Mouse (Mus musculus) mesoderm, embryonic 11.5 days (tissue): ENCODE measurements around the gene Pcx.

Experiments used
- DNase-seq: peaks from one replicate; pipeline ENCODE4 v3.0.0-alpha.2; 2012; ENCODE audit warnings: low read depth, low spot score

The Pcx gene

DNA sequence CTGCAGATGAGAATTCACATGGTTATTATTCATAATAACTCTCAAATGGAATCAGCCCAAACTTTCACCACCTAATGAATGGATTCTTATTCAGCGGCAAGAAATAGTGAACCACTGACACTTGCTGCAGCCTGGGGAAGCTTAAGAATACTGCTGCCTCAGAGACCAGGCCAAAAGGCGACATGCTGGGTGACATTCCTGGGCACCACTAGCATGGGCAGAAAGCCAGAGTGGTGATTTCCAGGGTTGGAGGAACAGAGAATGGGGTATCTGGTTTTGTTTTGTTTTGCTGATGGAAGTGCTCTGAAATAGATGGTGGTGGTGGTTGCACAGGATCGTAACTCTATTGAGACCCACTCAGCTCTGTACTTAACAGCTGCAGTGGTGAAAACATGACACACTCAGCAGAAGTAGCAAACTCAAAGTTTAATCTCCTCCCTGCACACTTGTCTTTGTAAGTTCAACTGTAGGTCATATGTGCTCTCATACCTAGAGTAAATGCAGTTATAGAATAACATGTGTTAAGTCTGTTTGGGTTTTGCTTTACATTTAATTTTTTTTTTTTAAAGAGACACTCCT, 38.1 kb downstream of the Pcx start:
- no peak for DNase-seq

DNA sequence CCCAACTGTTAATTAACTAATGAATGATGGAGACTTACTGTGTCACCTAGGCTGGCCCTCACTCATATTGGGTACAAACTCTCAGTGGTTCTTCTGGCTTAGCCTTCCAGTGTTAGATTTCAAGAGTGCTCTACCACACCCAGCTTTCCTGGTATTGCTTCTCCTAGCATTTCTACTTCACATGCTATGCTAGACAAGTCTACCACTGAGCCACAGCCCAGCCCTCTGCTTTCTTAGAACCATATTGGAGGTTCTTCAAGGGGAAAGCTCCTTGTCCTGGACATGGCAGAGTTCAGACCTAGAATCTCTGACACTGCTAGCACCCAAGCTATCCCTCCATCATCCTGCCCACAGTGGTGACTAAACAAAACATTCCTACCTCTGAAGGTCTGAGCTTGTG, 44.0 kb downstream of the Pcx start:
- no peak for DNase-seq

DNA sequence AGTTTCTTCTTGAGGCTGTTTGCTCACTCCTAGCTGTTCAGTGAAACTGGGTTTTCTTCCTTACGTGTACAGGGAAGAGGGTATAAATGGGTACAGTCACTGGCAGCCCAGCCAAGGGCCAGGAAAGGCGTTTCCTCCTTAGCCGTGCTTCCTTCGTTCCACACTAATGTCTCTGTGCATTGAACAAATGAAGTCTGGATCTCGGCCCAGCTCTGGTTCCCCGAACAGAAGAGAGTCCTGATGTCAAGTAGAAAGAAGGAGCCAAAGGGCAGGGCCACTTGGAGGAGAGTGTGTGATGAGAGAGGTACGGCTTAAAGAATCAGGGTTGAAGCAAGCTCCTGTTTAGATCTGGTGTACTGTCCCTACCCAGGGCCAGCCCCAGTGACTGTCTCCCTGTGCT, 44.8 kb downstream of the Pcx start:
- no peak for DNase-seq

DNA sequence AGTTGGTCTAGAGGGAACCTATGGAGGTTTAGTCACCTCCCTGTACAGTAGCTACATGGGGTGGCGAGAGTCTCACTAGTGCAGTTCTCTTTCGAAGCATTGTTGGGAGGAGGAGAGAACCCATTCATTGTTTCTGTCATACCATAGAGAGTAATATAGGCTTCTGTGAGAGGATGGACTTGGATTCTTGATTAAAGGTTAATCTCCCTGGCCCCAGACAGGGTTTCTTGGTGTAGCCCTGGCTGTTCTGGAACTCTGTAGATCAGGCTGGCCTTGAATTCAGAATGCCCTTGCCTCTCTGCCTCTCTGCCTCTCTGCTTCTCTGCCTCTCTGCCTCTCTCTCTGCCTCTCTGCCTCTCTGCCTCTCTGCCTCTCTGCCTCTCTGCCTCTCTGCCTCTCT, 46.5 kb downstream of the Pcx start:
- no peak for DNase-seq

DNA sequence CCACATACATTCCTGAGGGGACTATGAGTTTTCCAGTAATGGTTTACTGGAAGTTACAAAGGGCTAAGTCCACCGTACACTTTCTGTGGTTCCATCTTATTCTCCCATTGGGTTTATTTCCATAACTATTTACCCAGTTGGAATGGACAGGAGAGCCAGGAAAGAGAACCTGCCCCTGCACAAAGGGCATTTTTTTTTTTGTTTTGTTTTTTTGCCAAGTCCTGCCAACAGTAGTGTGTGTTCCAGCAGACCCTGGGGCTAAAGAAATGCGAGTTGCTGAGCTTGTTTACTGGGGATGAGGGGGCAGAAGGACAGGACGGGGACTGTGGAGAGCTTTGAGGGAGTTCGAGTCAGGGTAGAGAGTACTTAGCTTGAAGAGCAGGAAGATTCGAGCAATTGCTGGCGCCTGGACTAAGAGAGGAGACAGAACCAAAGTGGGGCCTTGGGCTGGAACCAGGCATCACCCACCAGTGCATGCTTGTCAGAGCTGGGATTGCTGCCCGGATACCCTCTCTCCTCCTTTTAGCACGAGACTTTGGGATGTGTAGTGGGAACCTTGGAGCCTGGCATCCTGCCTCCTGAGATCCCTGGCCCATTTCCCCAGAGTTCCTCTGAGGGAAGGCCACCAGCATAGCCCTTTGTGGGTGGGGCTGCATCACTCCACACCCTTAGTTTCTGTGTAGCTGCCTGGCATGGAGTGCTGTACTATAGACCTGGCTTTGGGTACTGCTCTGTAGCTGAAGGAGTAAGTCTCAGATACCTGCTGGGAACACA, 47.7 kb downstream of the Pcx start:
- DNase-seq: no peak

DNA sequence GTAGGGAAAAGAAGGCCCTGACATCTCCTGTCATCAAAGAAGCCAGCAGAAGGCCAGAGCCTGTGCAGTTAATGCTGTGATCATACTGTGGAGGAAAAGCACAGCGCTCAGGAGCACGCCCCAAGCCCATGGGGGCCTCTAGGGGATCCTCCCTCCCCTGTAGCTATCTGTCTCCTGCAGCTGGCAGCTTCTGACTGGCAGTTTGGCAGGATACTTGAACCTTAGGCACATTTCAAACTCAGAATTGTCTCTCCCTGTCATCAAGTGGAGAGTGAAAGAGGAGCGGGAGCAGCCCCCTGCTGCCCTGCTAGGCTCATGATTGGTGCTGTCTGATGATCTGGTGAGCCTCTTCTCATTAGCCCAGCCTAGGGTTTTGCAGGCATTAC, 48.3 kb downstream of the Pcx start:
- no peak for DNase-seq

DNA sequence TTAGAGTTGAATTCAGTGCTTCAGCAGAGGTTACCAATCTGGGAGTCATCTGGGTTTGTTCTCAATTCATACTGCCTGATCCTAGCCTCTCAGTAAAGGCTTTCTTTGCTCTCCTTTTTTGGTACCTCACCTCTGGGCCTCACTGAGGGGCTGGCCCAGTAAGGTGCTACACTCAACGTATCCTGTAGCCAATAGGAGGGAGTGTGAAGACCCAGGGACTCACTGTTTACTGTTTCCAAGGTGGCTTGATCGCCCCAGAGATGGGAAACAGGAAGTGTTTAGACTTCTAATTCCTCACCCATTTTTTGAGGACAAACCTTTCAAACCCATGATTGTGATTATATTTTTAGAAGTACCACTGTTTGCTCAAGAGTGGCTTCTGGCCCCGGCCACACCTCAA, 48.7 kb downstream of the Pcx start:
- no peak for DNase-seq

DNA sequence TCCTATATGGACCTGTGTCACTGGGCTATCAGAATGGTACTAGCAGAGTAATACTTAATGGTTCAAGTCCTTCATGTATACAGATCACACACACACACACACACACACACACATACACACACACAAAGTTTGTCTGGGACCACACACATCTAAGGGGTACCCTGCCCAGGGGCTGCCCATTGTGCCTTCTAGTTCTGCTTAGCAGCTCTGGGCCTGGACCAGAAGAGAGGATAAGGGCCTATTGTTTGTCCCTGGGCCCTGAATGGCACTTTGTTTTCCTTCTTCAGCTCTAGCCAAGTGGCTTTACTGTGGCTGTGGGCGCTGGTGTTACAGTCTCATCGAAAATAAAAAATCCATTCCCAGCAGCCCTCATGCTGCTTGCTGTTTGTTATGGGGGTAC, 49.3 kb downstream of the Pcx start:
- DNase-seq: peak; percentile 18

DNA sequence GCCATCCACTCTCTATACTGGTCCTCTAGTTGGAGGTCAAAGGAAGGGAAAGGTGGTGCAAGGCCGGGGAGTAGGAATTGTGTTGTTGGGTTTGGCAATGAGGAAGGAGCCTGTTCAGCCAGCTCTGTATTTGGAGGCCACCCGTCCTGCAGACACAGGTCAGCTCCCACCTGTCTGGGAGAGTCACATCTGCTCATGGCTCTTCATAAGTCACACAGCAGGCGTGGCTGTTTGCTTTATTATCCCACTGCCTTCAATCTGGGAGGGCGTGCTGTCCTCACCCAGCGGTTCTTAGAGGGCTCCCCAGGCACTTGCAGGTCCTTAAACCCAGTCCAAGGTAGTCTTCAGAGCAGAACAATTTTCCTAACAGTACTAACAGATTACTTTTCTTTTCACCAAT, 49.9 kb downstream of the Pcx start:
- DNase-seq: no peak

DNA sequence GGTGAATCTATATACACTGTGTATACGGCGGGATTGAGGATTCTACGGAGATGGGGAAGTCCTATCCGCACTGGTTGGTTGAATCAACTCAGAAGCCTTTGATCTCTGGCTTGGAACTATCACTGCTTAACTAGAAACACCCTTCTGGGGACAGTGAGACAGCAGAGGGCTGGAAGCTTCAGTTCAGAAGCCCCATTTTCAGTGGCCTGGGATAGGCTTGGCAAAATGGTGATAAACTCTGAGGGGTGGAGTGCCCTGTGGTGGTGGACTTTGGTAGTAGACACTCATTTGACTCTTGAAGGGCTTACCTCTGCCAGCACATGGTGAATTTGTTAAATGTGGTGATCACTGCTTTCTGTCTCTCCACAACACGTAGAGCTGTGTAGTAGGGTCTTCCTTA, 55.4 kb downstream of the Pcx start:
- no peak for DNase-seq

DNA sequence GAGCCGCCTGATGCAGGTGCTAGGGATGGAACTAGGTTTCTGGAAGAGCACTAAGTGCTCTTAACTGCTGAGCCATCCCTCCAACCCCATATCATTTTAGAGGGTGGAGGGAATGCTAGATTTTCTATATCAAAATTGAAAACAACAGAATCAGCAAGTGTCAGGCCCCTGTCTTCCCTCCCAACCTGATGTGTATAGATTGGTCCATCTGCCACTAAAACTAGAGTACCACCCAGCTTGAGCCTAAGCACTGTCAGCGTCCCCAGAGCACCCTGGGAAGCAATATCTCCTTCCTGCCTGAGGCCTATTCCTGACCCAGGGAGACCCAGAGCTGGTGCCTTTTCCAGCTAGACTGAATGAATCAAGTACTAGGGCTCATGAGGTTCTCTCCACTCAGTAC, 56.6 kb downstream of the Pcx start:
- no peak for DNase-seq

DNA sequence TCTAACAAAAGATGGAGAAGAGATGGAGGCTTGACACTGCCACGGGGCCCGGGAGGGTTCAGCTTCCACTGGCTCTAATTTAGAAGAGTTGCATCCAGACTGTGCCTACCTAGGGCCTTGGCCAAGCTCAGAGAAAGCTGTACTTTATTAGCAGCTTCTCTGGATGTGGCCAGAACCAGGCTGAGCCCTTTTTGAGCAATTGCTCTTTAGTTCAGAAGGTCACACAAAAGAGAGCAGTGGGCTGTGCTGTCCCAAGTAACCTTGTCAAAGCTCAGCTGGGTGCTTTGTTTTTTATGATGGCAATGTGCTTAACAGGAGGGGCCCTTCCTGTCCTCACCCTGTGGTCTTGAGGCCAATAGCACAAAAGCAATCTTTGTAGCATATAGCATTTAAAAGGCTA, 57.4 kb downstream of the Pcx start:
- DNase-seq: no peak

DNA sequence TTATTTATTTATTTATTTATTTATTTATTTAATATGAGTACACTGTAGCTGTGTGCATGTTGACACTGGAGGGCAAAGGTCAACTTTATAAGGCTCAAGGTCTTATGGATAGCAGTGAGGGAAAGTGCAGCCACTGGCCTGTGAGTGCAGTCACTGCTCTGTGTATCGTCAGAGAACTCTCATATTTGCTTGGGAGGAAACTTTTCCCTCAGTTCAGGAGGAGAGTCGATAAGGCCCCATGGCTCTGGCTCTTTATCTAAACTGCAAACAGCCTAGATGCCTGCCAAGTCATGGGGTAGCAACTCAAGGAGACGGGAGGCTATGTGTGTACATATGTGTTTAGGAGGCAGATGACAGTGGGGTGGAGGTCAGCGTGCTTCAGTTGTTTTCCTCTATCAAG, 58.6 kb downstream of the Pcx start:
- DNase-seq: no peak

DNA sequence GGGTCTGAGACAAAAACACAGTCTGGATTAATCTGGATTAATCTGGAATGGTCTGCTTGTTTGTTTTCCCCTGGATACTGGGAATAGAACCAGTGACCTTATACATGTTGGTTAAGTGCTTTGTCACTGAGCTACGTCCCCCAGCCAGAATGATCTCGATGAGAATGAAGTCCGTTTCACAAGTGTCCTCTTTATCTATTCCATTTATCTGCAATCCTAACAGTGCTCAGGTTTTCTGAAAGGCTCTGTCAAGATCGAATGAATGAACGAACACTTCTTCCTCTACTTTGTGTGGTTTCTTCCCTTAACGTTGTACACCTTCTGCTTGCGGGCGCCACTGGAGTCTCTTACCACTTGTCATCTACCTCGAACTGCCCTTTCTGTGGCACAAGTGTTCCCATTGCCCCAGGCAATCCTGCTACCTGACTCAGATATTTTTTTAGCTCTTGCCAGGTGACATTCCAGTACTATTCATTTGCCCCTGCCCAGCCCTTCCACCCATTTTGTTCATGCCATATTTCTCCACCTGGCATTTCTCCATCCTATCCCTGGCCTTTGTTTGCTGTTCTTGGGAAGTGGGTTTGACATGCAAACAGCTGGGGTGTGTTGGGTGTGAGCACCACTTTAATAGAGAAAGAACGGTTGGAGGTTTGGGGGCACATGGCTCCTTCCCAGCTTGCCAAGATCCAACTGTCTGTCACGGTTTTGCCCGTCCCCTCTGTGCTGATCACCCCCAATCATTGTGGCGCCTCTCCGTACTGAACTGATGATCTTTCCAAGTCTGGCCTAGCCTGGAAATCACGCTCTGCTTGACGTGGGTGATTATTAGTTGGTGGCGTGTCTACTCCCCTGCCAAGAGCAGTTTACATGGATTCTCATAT, 59.3 kb downstream of the Pcx start:
- no peak for DNase-seq

DNA sequence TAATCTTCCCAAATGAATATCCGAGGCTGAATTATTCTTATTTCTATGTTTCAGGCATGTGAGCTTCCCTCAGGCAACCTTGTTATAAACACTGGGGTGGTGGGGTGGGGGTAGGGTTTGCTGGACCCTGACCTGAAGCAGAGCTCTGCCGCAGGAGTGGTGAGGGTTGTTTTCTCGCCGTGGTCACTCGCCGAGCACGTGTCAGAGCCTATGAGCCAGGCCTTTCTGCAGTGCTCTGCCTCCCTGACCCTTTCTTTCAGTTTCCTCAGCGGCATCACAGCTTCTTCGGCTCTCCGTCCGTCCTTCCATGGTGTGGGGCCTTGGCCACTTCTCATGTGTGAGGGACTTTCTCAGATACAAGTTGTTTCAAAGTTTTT, 60.0 kb downstream of the Pcx start:
- DNase-seq: no peak

DNA sequence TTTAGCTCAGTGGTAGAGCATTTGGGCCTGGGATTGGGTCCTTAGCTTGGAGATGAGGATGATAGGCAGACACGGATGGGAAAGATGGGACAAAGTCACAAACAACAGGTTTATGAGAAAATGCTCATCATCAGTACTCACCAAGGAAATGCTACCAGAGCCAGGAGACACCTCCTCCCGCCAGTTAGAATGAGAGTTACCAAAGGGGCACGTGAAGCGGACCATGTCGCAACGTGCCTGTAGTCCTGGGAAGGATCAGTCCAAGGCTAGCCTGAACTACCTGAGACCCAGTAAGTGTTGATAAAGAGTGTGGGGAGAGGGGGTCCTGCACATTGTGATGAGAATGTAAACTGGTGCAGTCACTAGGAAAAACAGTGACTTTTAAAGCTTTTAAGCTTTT, 60.5 kb downstream of the Pcx start:
- DNase-seq: no peak

DNA sequence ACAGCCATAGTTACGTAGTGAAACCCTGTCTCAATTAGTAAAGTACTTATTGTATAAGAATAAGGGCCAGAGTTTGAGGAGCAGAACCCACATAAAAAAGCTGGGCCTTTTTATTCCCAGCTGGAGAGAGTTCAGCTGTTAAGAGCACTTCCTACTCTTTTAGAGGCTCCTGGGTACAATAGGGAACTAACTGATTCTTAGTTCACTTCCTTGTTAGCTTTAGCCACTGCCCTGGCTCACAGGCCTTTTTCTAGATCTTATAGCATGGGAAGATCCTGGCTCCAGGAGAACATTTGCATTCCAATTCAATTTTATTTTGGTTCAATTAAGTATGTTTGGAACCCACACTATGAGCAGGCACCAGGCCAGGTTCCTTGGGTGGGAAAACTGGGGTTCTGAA, 61.4 kb downstream of the Pcx start:
- DNase-seq: no peak

DNA sequence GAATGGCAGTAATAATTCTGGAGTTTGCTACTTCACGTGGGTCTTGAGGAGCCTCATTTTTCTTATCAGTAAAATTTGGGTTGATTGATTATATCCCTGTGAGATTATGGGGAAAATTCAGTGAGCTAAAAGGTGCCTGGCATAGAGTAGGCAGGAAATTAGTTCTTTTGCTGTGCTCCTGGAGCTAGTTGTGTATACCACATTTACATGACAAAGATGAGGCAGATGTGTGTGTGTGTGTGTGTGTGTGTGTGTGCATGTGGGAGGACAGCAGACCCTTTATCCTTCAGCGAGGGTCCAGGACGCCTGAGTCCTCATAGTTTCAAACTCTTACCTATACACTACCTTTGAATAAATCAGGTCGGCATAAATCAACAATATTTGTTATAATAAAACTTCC, 61.8 kb downstream of the Pcx start:
- no peak for DNase-seq

DNA sequence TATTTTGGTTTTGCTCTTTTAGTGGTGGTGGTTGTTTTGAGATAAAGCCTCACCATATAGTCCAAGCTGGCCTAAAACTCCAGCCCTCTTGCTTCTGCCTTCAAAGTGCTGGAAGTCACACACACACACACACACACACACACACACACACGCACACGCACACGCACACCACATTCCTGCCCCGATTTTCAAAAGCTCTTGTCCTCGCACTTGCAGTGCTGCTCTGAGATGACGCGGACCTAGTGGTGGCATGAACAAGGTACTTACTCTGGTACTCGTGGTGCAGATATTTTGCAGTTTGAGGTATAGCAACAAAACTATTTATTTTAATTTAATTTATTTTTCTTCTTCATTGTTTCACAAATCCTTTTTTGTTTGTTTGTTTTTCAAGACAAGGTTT, 62.2 kb downstream of the Pcx start:
- no peak for DNase-seq

DNA sequence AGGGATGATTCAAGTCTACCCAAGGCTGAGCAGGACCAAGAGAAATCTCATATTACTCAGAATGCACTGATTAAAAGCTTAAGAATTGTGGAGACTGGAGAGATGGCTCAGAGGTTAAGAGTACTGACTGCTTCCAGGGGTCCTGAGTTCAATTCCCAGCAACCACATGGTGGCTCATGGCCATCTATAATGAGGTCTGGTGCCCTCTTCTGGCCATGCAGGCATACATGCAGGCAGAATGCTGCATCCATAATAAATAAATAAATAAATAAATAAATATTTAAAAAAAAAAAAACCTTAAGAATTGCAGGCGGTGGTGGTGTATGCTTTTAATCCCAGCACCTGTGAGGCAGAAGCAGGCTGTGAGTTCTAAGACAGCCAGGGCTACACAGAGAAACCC, 63.0 kb downstream of the Pcx start:
- DNase-seq: no peak

DNA sequence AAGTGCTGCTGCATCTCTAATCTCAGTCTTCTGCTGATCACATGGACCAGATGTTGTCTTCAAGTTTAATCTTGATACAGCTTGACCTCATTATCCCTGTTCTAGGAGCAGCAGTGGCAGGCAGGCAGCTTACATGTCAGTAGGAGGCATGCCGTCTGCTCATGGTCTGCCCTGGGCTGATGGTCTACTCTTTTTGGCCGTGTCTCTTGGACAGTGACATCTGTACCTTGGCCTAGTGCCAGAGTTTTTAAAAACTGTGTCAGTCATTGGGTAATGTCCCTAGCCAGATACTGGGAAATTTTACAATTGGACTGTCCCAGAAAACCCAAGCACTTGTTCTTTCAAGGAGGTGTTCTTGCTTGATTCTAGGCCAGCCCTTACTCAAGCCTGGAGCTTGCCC, 68.5 kb downstream of the Pcx start:
- DNase-seq: no peak

DNA sequence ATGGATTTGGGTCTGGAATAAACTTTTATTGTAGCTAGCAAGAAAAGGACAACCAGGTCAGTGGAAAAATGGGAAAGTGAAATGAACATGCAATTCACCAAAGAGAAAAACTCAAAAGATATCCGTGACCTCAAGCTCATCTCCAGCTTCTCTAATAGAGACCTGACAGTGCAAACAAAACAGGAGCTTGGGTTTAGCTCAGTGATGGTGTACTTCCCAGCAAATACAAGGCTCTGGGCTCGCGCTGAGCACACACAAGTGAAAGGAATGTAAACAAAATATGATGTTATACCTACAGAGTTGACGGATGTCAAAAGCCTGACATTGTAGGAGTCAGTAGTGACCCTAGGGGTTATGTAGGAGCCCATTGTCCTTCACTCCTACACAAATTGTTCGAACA, 69.0 kb downstream of the Pcx start:
- DNase-seq: no peak

DNA sequence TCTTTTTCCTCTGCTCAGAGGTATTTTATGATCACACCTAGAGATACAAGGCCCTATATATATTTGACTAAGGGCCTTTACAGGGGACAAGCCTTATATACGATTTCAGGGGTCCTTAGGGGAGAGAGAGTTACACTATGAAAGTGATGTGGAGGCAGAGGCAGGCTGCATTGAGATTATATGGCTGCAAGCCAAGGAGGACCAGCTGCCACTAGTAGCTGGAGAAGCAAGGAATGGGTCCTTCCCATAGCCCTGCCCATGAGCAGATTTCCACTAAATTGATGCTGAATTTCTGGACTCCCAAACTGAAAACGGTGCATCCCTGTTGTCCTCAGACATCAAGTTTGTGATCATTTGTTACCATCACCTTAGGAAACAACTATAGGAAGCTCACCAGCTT, 73.6 kb downstream of the Pcx start:
- no peak for DNase-seq
